Mouse (Mus musculus) neural tube, postnatal 0 days (tissue): ENCODE results near the gene Rpl27. TPM values are rescaled to one million over a fixed set of nuclear protein-coding genes. Genes with fewer than 3 reads are reported as not detected.

Source experiments
- microRNA-seq: library from miRNA; unstranded; fragments of <30 nt; microRNA quantifications from one replicate; pipeline ENCODE4, GENCODE M21; 2016
- polyA plus RNA-seq: library from polyadenylated mRNA; unstranded; fragments of >200 nt; fragmentation: Nextera tagmentation; extraction: Ambion mirVana; gene quantifications from 2 replicates; pipeline ENCODE4 v1.2.1, GENCODE M21; 2015

The Rpl27 gene
- polyA plus RNA-seq = 246 and 275 TPM in 2 replicates

GRCm38 (mm10) chr11:101442127-101442693 is at the start of gene Rpl27:
Gene Rpl27, plus strand, starts transcription at chr11:101442298.

DNA sequence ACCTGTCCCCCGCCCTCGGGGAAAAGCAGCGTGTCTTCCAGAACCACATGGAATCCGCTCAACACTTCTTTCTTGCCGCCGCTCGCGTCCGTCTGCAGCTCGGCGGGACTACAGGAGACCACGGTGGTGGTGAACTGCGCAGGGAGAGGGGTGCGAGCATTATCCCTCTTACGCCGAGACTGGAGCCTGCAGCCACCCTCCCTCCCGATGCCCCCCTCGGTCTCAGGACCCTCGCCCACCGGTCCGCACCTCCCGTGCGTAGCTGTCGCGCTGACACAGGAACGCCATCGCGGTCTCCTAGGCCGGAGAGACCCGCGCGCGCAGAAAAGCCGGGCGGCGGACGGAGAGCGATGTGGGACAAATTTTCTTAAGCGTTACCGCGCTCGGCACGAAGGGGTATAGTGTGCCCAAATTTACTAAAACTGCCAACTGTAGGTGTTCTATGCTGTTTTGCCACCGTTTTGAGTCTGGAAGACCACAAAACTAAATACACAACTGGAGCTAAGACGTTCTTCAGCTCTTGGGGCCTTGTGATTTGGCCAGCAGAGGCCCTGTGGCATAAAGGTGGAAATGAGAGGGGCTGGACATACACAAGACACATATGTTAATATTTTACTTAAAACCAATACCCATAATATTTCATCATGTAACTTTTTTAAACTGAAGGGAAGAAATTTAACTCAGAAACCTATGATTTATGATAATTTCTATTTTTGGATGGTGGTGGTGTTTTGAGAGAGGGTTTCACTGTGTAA is 24.8 kb upstream of the Rpl27 start, which contains the start of gene Aarsd1:
Aarsd1 (minus strand) TSS at position 515 of the 755 bp plus-strand sequence.

DNA sequence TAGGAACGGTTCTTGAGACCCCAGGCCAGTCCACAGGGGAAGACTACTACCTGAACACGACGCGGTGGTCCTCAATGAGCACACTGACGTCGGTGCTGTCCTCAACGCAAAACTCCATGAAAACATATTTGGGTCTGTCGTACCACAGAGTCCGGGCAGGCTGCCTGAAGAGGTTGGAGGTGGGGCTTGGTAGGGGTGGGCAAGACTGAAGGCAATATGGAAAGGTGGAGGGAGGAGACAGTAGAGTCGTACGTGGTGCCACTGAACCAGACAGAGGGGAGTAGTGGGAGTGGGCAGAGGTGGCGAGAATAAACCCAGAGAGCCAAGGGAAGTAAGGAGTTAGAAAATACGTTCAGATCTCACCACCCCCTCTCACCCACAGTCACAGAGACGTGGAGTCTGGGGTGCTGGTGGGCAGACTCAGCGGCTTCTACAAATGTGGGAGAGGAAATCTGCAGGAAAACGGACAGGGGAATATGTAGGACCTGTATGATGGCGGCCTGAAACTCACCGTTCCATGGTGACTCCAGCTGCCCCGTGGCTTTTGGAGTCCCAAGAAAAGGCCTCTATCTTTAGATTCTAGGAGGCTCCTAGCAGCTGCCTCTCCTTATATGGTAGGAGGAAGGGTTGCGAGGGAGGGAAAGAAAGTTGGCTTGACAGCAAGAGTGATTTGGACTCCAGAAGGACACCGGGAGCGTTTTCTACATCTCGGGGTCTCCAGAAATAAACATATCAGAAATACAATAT is 17.8 kb upstream of the Rpl27 start, which contains the start of gene Gm27029:
Gm27029 (minus strand) TSS at position 692 of the 747 bp plus-strand sequence.

GRCm38 (mm10) chr11:101424925-101425813 is 16.9 kb upstream of the Rpl27 start, which contains the start of the genes Rundc1 and Ptges3l:
Gene Rundc1, plus strand, starts transcription at chr11:101425085.
Gene Ptges3l, minus strand, starts transcription at chr11:101425333.

GRCm38 (mm10) chr11:101448274-101448746 is 6.2 kb downstream of the Rpl27 start, which contains the start of gene Ifi35:
Gene Ifi35, plus strand, starts transcription at chr11:101448407.

DNA sequence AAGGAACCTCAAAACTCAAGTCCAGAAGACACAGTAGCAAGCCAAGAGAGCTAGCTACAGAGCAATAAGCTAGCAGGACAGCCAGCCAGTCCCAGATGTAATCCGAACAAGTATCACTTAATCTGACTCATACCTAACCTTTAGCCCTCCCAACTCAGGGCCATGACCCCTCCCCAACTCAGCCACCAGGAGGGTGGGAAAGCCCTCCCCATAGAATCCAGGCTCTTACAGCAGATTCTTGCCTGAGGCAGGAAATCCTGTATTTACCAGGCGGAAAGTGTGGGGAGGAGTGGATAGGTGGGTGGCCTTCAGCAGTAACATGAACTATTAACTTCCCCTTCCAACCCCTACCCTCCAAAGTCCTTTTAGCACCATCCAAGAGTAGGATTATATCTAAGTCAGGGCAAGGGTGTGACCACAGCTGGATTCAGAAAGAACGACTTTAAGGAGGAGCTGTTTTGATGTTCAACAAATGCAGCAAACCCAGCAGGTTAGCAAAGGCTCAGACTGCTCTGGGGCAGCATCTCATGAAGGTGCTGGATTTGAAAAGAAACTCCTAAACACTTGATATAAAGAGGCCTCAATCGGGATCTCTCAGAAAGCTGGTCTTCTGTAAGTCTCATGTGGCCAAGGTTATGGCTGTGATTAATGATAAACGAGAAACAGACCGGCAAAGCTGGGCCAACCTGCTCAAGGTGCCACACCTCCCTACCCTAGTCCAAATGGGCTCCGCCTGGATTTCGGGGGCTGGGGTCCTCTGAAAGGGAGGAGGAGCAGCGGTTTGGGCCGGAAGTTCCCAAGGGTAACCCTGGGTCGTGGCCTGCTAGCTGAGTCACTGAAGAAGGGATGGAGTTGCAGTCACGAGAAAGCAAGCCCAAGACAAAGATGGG is 22.4 kb downstream of the Rpl27 start, which contains the start of gene Rnd2:
Rnd2 (plus strand) TSS at position 789 of the 890 bp plus-strand sequence.

GRCm38 (mm10) chr11:101465869-101466551 is 23.9 kb downstream of the Rpl27 start, which contains the start of gene Vat1:
Gene Vat1, minus strand, starts transcription at chr11:101466230.

Small RNA genes within 50 kb of the gene (microRNA-seq; reads per million reads assigned to microRNA genes)
- not detected for gene Mir6929

Other genes starting within 250 kb of the Rpl27 start
- gene Ezh1, start 215.8 kb upstream of the Rpl27 start, polyA plus RNA-seq = 21.5 and 25.4 TPM in 2 replicates
- gene Ramp2, start 196.3 kb upstream of the Rpl27 start, polyA plus RNA-seq = 143 and 155 TPM in 2 replicates
- gene Vps25, start 188.6 kb upstream of the Rpl27 start, polyA plus RNA-seq = 129 and 133 TPM in 2 replicates
- gene Wnk4, start 181.7 kb upstream of the Rpl27 start, polyA plus RNA-seq = 5.9 and 6.4 TPM in 2 replicates
- 0.48 and 1.0 TPM in 2 replicates for gene Cntd1, start 163.3 kb upstream of the Rpl27 start, polyA plus RNA-seq
- gene Coa3, start 163.2 kb upstream of the Rpl27 start, polyA plus RNA-seq = 229 and 252 TPM in 2 replicates
- 131 and 140 TPM in 2 replicates for gene Becn1, start 140.0 kb upstream of the Rpl27 start, polyA plus RNA-seq
- gene Psme3, start 126.1 kb upstream of the Rpl27 start, polyA plus RNA-seq = 80.5 and 81.0 TPM in 2 replicates
- 0.46 and 0.64 TPM in 2 replicates for gene Aoc2, start 117.2 kb upstream of the Rpl27 start, polyA plus RNA-seq
- gene Aoc3, start 111.7 kb upstream of the Rpl27 start, polyA plus RNA-seq = 0.18 and 0.34 TPM in 2 replicates
- not detected in 2 replicates for gene G6pc, start 74.7 kb upstream of the Rpl27 start, polyA plus RNA-seq
- gene Aarsd1, start 24.7 kb upstream of the Rpl27 start, polyA plus RNA-seq = 84.4 and 90.0 TPM in 2 replicates
- gene Gm27029, start 17.5 kb upstream of the Rpl27 start, polyA plus RNA-seq = 5.1 and 6.6 TPM in 2 replicates
- 22.4 and 24.5 TPM in 2 replicates for gene Rundc1, start 17.2 kb upstream of the Rpl27 start, polyA plus RNA-seq
- gene Ptges3l, start 17.0 kb upstream of the Rpl27 start, polyA plus RNA-seq = 4.1 and 4.5 TPM in 2 replicates
- 6.7 and 8.5 TPM in 2 replicates for gene Ifi35, start 6.1 kb downstream of the Rpl27 start, polyA plus RNA-seq
- 163 and 168 TPM in 2 replicates for gene Rnd2, start 22.7 kb downstream of the Rpl27 start, polyA plus RNA-seq
- gene Vat1, start 23.9 kb downstream of the Rpl27 start, polyA plus RNA-seq = 103 and 115 TPM in 2 replicates
- gene Brca1, start 109.7 kb downstream of the Rpl27 start, polyA plus RNA-seq = 1.8 and 1.9 TPM in 2 replicates
- gene Nbr1, start 109.9 kb downstream of the Rpl27 start, polyA plus RNA-seq = 47.0 TPM in 2 replicates
- gene Tmem106a, start 139.9 kb downstream of the Rpl27 start, polyA plus RNA-seq = 5.8 and 7.7 TPM in 2 replicates
- not detected in 2 replicates for gene Gm11634, start 157.0 kb downstream of the Rpl27 start, polyA plus RNA-seq
- 14.5 and 18.1 TPM in 2 replicates for gene Rdm1, start 184.9 kb downstream of the Rpl27 start, polyA plus RNA-seq
- 7.3 and 8.9 TPM in 2 replicates for gene Arl4d, start 223.2 kb downstream of the Rpl27 start, polyA plus RNA-seq